Mouse (Mus musculus) cerebellum, adult 2 months (tissue): ENCODE measurements at regions not wholly inside any gene's neighbourhood (a gene's known extent, or its start where the extent isn't known, plus 50 kb on each side); places are given as distances from the start of the nearest gene placed in this dataset.

ENCODE experiments used
- CTCF ChIP-seq: fragments of 200-500 bp; IDR thresholded peaks from 2 replicates; pipeline ENCODE4 v1.5.1; 2011; ENCODE audit warnings: low read depth, mild to moderate bottlenecking, control low read depth, low read length, moderate library complexity, borderline replicate concordance; ENCODE audit not compliant: insufficient read depth
- POLR2A ChIP-seq: fragments of 200-500 bp; IDR thresholded peaks from 2 replicates; pipeline ENCODE4 v1.6.1; 2011; ENCODE audit warnings: low read length, control low read depth, borderline replicate concordance; ENCODE audit not compliant: insufficient read depth

DNA sequence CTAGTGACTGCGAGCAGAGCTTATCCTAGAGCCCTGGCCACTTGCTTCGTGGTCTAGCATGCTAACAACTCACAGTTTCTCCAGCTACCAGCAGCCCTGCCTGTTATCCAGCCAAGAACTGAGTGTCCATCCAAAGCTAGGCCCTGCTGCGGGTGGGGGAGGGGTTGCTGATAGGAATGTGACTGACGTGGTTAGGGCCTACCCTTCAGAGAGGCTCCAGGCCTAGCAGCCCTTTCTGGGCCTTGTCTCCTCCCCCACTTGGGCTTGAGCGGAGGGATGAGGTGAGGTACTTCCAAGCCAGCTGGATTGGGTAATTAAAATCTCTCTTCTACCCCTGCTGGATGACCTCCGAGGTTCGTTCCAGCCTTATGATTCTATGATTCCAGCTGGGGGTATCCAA, 79.2 kb downstream of the Efnb1 start:
- TF ChIP-seq POLR2A (no peak), CTCF (no peak)
